Comparison of ENCODE assay signal across 8 mouse cellular contexts in genomic region chr11:63919211-63920098, GRCm38 (mm10). TPM values are rescaled to one million over a fixed set of nuclear protein-coding genes. Genes with fewer than 3 reads are reported as not detected.
DNase-seq lines count a peak whose midpoint lies in the region; ATAC-seq and TF ChIP-seq lines count a peak whose summit lies in the region.

No protein-coding gene starts in this region.

- WGBS in lung, postnatal 0 days, result 7% methylated on average over 52 of the region's 52 CpGs
- WGBS in forebrain, embryonic 10.5 days, result under 1% methylated on average over 52 of the region's 52 CpGs
- WGBS in limb, embryonic 14.5 days, result 2% methylated on average over 49 of the region's 52 CpGs
- WGBS in stomach, embryonic 14.5 days, result 5% methylated on average over 52 of the region's 52 CpGs

- H3K36me3 ChIP-seq in lung, postnatal 0 days (ENCODE audit: insufficient read depth, low read length), result no peaks in the 10 kb centered on the region
- H3K36me3 ChIP-seq in forebrain, embryonic 10.5 days (replicated peaks), result no peaks in the 10 kb centered on the region
- no peaks in the 10 kb centered on the region for H3K36me3 ChIP-seq in limb, embryonic 14.5 days (ENCODE audit: control insufficient read depth, insufficient read depth, low read length)
- no peaks in the 10 kb centered on the region for H3K36me3 ChIP-seq in stomach, embryonic 14.5 days (ENCODE audit: control insufficient read depth, insufficient read depth, low read length)

- H3K9ac ChIP-seq in lung, postnatal 0 days (replicated peaks; ENCODE audit: low read depth), result no peak overlapping the region
- H3K9ac ChIP-seq in limb, embryonic 14.5 days (ENCODE audit: low read depth, low read length, severe bottlenecking), result peak overlapping the region; percentile 77
- peak overlapping the region; percentile 68 for H3K9ac ChIP-seq in stomach, embryonic 14.5 days (replicated peaks; ENCODE audit: low read depth, low read length)

- peak overlapping the region; percentile 39 for H3K4me3 ChIP-seq in lung, postnatal 0 days (ENCODE audit: low read depth, low read length)
- peak overlapping the region; percentile 69 for H3K4me3 ChIP-seq in forebrain, embryonic 10.5 days
- H3K4me3 ChIP-seq in limb, embryonic 14.5 days (replicated peaks; ENCODE audit: low read length), result peak overlapping the region; percentile 63
- H3K4me3 ChIP-seq in stomach, embryonic 14.5 days (ENCODE audit: low read depth, low read length), result peak overlapping the region; percentile 62

- H3K27me3 ChIP-seq in lung, postnatal 0 days (replicated peaks; ENCODE audit: insufficient read depth, low read length), result peaks cover 49% of the 10 kb centered on the region
- H3K27me3 ChIP-seq in forebrain, embryonic 10.5 days (ENCODE audit: poor library complexity, severe bottlenecking), result peaks cover 100% of the 10 kb centered on the region
- H3K27me3 ChIP-seq in limb, embryonic 14.5 days (ENCODE audit: control insufficient read depth, insufficient read depth, low read length), result peaks cover 41% of the 10 kb centered on the region
- H3K27me3 ChIP-seq in stomach, embryonic 14.5 days (ENCODE audit: control insufficient read depth, insufficient read depth, low read length), result 0 out of 2 replicates have a peak, but pooled peaks cover 16% of the 10 kb centered on the region

- no peak for TF ChIP-seq CTCF in lung, postnatal 0 days (IDR thresholded peaks at IDR 0.05)

- H3K4me1 ChIP-seq in lung, postnatal 0 days (ENCODE audit: insufficient read depth, low read depth, low read length), result peaks cover 21% of the 10 kb centered on the region
- H3K4me1 ChIP-seq in forebrain, embryonic 10.5 days, result peaks cover 82% of the 10 kb centered on the region
- peaks cover 25% of the 10 kb centered on the region for H3K4me1 ChIP-seq in limb, embryonic 14.5 days (ENCODE audit: control insufficient read depth, insufficient read depth, low read length)
- peaks cover 23% of the 10 kb centered on the region; the same call in 1 of the 2 replicates for H3K4me1 ChIP-seq in stomach, embryonic 14.5 days (ENCODE audit: control insufficient read depth, insufficient read depth, low read length)

- no peak for ATAC-seq in lung, postnatal 0 days
- no peak for ATAC-seq in limb, embryonic 14.5 days (ENCODE audit: low FRiP score, low read depth)
- ATAC-seq in stomach, embryonic 14.5 days (ENCODE audit: insufficient number of reproducible peaks, insufficient read depth, low FRiP score, low read depth), result no peak

- H3K27ac ChIP-seq in lung, postnatal 0 days (ENCODE audit: low read length), result no peak overlapping the region
- H3K27ac ChIP-seq in forebrain, embryonic 10.5 days, result peak overlapping the region; percentile 81
- peak overlapping the region; percentile 72 for H3K27ac ChIP-seq in limb, embryonic 14.5 days (replicated peaks; ENCODE audit: low read depth, low read length)
- peak overlapping the region; percentile 53; the same call in 1 of the 2 replicates for H3K27ac ChIP-seq in stomach, embryonic 14.5 days (ENCODE audit: low read length)

- DNase-seq in lung, postnatal 0 days (ENCODE audit: low spot score), result no peak
- DNase-seq in lung, adult 18-20 months, result no peak
- peak; percentile 47 for DNase-seq in forebrain, embryonic 10.5 days (ENCODE audit: extremely low spot score, low spot score)
- no peak for DNase-seq in limb, embryonic 14.5 days (ENCODE audit: low spot score)
- no peak for DNase-seq in thymus, postnatal 36 days
- no peak for DNase-seq in urinary bladder, adult 18-20 months (ENCODE audit: low spot score in 2 of 2)
- DNase-seq in layer of hippocampus, adult 9-11 months, result no peak

- no peak for TF ChIP-seq EP300 in lung, postnatal 0 days (IDR thresholded peaks at IDR 0.05)

- TF ChIP-seq POLR2A in limb, embryonic 14.5 days (IDR thresholded peaks at IDR 0.05; ENCODE audit: borderline replicate concordance, extremely low read depth, insufficient read depth, insufficient read length), result no peak

- no peaks in the 10 kb centered on the region for H3K9me3 ChIP-seq in lung, postnatal 0 days (ENCODE audit: low read length)
- no peaks in the 10 kb centered on the region for H3K9me3 ChIP-seq in forebrain, embryonic 10.5 days
- no peaks in the 10 kb centered on the region for H3K9me3 ChIP-seq in limb, embryonic 14.5 days (ENCODE audit: control insufficient read depth, low read length)
- no peaks in the 10 kb centered on the region for H3K9me3 ChIP-seq in stomach, embryonic 14.5 days (ENCODE audit: control insufficient read depth, low read depth, low read length)

- peak overlapping the region; percentile 73 for H3K4me2 ChIP-seq in lung, postnatal 0 days (replicated peaks; ENCODE audit: low read depth, low read length)
- peak overlapping the region; percentile 89 for H3K4me2 ChIP-seq in limb, embryonic 14.5 days (replicated peaks; ENCODE audit: low read depth, low read length, severe bottlenecking)
- peak overlapping the region; percentile 67 for H3K4me2 ChIP-seq in stomach, embryonic 14.5 days (replicated peaks; ENCODE audit: low read depth, low read length)

RNA-seq across cellular contexts. Expression of gene Hs3st3b1, which starts 2.6 kb away (rescaled TPM):
- 0.63 and 0.76 TPM in 2 replicates for polyA plus RNA-seq in lung, postnatal 0 days (2015; fragmentation: Nextera tagmentation; extraction: Ambion mirVana)
- polyA plus RNA-seq in forebrain, embryonic 10.5 days (2016; fragmentation: Nextera tagmentation; extraction: Ambion mirVana), result 4.8 and 5.7 TPM in 2 replicates
- 18.6 and 24.8 TPM in 2 replicates for polyA plus RNA-seq in limb, embryonic 14.5 days (2012; rRNA removed)
- polyA plus RNA-seq in limb, embryonic 14.5 days (2014; fragmentation: Nextera tagmentation; extraction: Ambion mirVana), result 19.6 and 25.3 TPM in 2 replicates
- 11.1 and 11.4 TPM in 2 replicates for polyA plus RNA-seq in stomach, embryonic 14.5 days (2014; fragmentation: Nextera tagmentation; extraction: Ambion mirVana)
